Mouse (Mus musculus): ENCODE data around the gene Ugt2a2. TPM values are rescaled to one million over a fixed set of nuclear protein-coding genes. Genes with fewer than 3 reads are reported as not detected.
"Not testable (repeated sequence)": the region's sequence is repeated elsewhere in the genome, so short reads cannot be mapped to it uniquely, and the experiment has no call there.

Gene Ugt2a2
- polyA plus RNA-seq, 1 experiment from 2014 or later = not detected

GRCm38 (mm10) chr5:87458810-87459209, 23.2 kb downstream of the Ugt2a2 start:
- Histone ChIP-seq H3K4me1 (ENCODE audit: insufficient read depth) (no peaks in the 10 kb centered on the region), H3K9ac (replicated peaks) (no peak overlapping the region), H3K27ac (ENCODE audit: low read depth) (no peak overlapping the region), H3K9me3 (ENCODE audit: low read length) (no peaks in the 10 kb centered on the region), H3K36me3 (replicated peaks; ENCODE audit: insufficient read depth, low read length) (no peaks in the 10 kb centered on the region), H3K4me2 (ENCODE audit: low read depth, low read length) (no peak overlapping the region), H3K27me3 (ENCODE audit: insufficient read depth, low read length) (no peaks in the 10 kb centered on the region), H3K4me3 (ENCODE audit: low read depth, low read length) (no peak overlapping the region)
- TF ChIP-seq CTCF (IDR thresholded peaks at IDR 0.05; ENCODE audit: low read depth) (no peak), EP300 (IDR thresholded peaks at IDR 0.05; ENCODE audit: low read depth) (no peak)
- 60% methylated on average over 1 of the region's 1 CpGs for WGBS (ENCODE audit: insufficient replicate concordance)
- ATAC-seq = no peak
- DNase-seq = no peak

- Histone ChIP-seq H3K4me2 (ENCODE audit: low read depth, low read length) (no peak overlapping the region), H3K27me3 (ENCODE audit: insufficient read depth, low read length) (no peaks in the 10 kb centered on the region), H3K36me3 (replicated peaks; ENCODE audit: insufficient read depth, low read length) (no peaks in the 10 kb centered on the region), H3K4me3 (ENCODE audit: low read depth, low read length) (no peak overlapping the region), H3K4me1 (ENCODE audit: insufficient read depth) (no peaks in the 10 kb centered on the region), H3K9me3 (ENCODE audit: low read length) (no peaks in the 10 kb centered on the region), H3K9ac (replicated peaks) (no peak overlapping the region), H3K27ac (ENCODE audit: low read depth) (no peak overlapping the region)
- DNase-seq = no peak
- ATAC-seq = no peak
- TF ChIP-seq CTCF (IDR thresholded peaks at IDR 0.05; ENCODE audit: low read depth) = no peak
- no peak for TF ChIP-seq EP300 (IDR thresholded peaks at IDR 0.05; ENCODE audit: low read depth)
Observed at GRCm38 (mm10) chr5:87457701-87458100, 24.4 kb downstream of the Ugt2a2 start.

- TF ChIP-seq CTCF (IDR thresholded peaks at IDR 0.05; ENCODE audit: low read depth) (no peak), EP300 (IDR thresholded peaks at IDR 0.05; ENCODE audit: low read depth) (no peak)
- no peaks in the 10 kb centered on the region for H3K4me1 ChIP-seq (ENCODE audit: insufficient read depth)
- no peak overlapping the region for H3K4me2 ChIP-seq (ENCODE audit: low read depth, low read length)
- 75% methylated on average over 3 of the region's 3 CpGs for WGBS (ENCODE audit: insufficient replicate concordance)
- no peak overlapping the region for H3K27ac ChIP-seq (ENCODE audit: low read depth)
- no peaks in the 10 kb centered on the region for H3K27me3 ChIP-seq (ENCODE audit: insufficient read depth, low read length)
- no peak overlapping the region for H3K4me3 ChIP-seq (ENCODE audit: low read depth, low read length)
- no peaks in the 10 kb centered on the region for H3K9me3 ChIP-seq (ENCODE audit: low read length)
- no peaks in the 10 kb centered on the region for H3K36me3 ChIP-seq (replicated peaks; ENCODE audit: insufficient read depth, low read length)
- DNase-seq (no peak), ATAC-seq (no peak)
- no peak overlapping the region for H3K9ac ChIP-seq (replicated peaks)
Observed at GRCm38 (mm10) chr5:87456216-87456850, 25.7 kb downstream of the Ugt2a2 start.

GRCm38 (mm10) chr5:87455519-87455918, 26.5 kb downstream of the Ugt2a2 start:
- TF ChIP-seq CTCF (IDR thresholded peaks at IDR 0.05; ENCODE audit: low read depth) = no peak
- TF ChIP-seq EP300 (IDR thresholded peaks at IDR 0.05; ENCODE audit: low read depth) = no peak
- Histone ChIP-seq H3K4me3 (ENCODE audit: low read depth, low read length) (no peak overlapping the region), H3K4me1 (ENCODE audit: insufficient read depth) (no peaks in the 10 kb centered on the region), H3K27me3 (ENCODE audit: insufficient read depth, low read length) (no peaks in the 10 kb centered on the region), H3K9ac (replicated peaks) (no peak overlapping the region), H3K4me2 (ENCODE audit: low read depth, low read length) (no peak overlapping the region), H3K9me3 (ENCODE audit: low read length) (no peaks in the 10 kb centered on the region), H3K27ac (ENCODE audit: low read depth) (no peak overlapping the region), H3K36me3 (replicated peaks; ENCODE audit: insufficient read depth, low read length) (no peaks in the 10 kb centered on the region)
- ATAC-seq (no peak), DNase-seq (no peak)

GRCm38 (mm10) chr5:87452514-87452913, 29.5 kb downstream of the Ugt2a2 start:
- not testable (repeated sequence) for H3K9me3 ChIP-seq (ENCODE audit: low read length); H3K27ac ChIP-seq (ENCODE audit: low read depth); H3K4me3 ChIP-seq (ENCODE audit: low read depth, low read length); H3K36me3 ChIP-seq (replicated peaks; ENCODE audit: insufficient read depth, low read length); H3K4me1 ChIP-seq (ENCODE audit: insufficient read depth); H3K4me2 ChIP-seq (ENCODE audit: low read depth, low read length); H3K9ac ChIP-seq (replicated peaks); ATAC-seq; DNase-seq; H3K27me3 ChIP-seq (ENCODE audit: insufficient read depth, low read length)
- WGBS (ENCODE audit: insufficient replicate concordance) = 73% methylated on average over 4 of the region's 5 CpGs

GRCm38 (mm10) chr5:87436264-87436663, 45.8 kb downstream of the Ugt2a2 start:
- H3K27ac ChIP-seq (ENCODE audit: low read depth) = no peak overlapping the region
- H3K27me3 ChIP-seq (ENCODE audit: insufficient read depth, low read length) = no peaks in the 10 kb centered on the region
- H3K9me3 ChIP-seq (ENCODE audit: low read length) = no peaks in the 10 kb centered on the region
- peak; percentile 69 for TF ChIP-seq CTCF (IDR thresholded peaks at IDR 0.05; ENCODE audit: low read depth)
- TF ChIP-seq EP300 (IDR thresholded peaks at IDR 0.05; ENCODE audit: low read depth) = no peak
- peak; percentile 73 for ATAC-seq
- no peak overlapping the region for H3K4me3 ChIP-seq (ENCODE audit: low read depth, low read length)
- DNase-seq = peak; percentile 12
- no peaks in the 10 kb centered on the region for H3K36me3 ChIP-seq (replicated peaks; ENCODE audit: insufficient read depth, low read length)
- 37% methylated on average over 3 of the region's 3 CpGs for WGBS (ENCODE audit: insufficient replicate concordance)
- no peak overlapping the region for H3K4me2 ChIP-seq (ENCODE audit: low read depth, low read length)
- no peak overlapping the region for H3K9ac ChIP-seq (replicated peaks)
- H3K4me1 ChIP-seq (ENCODE audit: insufficient read depth) = no peaks in the 10 kb centered on the region

- Histone ChIP-seq H3K9me3 (ENCODE audit: low read length) (no peaks in the 10 kb centered on the region), H3K4me3 (ENCODE audit: low read depth, low read length) (no peak overlapping the region), H3K27me3 (ENCODE audit: insufficient read depth, low read length) (no peaks in the 10 kb centered on the region), H3K4me2 (ENCODE audit: low read depth, low read length) (no peak overlapping the region), H3K4me1 (ENCODE audit: insufficient read depth) (no peaks in the 10 kb centered on the region), H3K9ac (replicated peaks) (no peak overlapping the region), H3K36me3 (replicated peaks; ENCODE audit: insufficient read depth, low read length) (no peaks in the 10 kb centered on the region), H3K27ac (ENCODE audit: low read depth) (no peak overlapping the region)
- TF ChIP-seq EP300 (IDR thresholded peaks at IDR 0.05; ENCODE audit: low read depth) (no peak), CTCF (IDR thresholded peaks at IDR 0.05; ENCODE audit: low read depth) (no peak)
- WGBS (ENCODE audit: insufficient replicate concordance) = 64% methylated on average over 3 of the region's 3 CpGs
- no peak for ATAC-seq
- DNase-seq = no peak
Observed at GRCm38 (mm10) chr5:87425676-87426075, 56.4 kb downstream of the Ugt2a2 start.

GRCm38 (mm10) chr5:87424041-87424440, 58.0 kb downstream of the Ugt2a2 start, which contains the start of gene Ugt2b38:
Ugt2b38 (minus strand) TSS chr5:87424203.
- not testable (repeated sequence) for DNase-seq; H3K36me3 ChIP-seq (replicated peaks; ENCODE audit: insufficient read depth, low read length); H3K27ac ChIP-seq (ENCODE audit: low read depth); H3K4me3 ChIP-seq (ENCODE audit: low read depth, low read length); H3K27me3 ChIP-seq (ENCODE audit: insufficient read depth, low read length); H3K9me3 ChIP-seq (ENCODE audit: low read length); ATAC-seq; H3K4me2 ChIP-seq (ENCODE audit: low read depth, low read length); H3K9ac ChIP-seq (replicated peaks); H3K4me1 ChIP-seq (ENCODE audit: insufficient read depth)
- WGBS (ENCODE audit: insufficient replicate concordance) = 82% methylated on average over 1 of the region's 2 CpGs

Measured in liver, postnatal 0 days (tissue).